Mouse (Mus musculus) liver, embryonic 11.5 days (tissue): ENCODE measurements around the gene Jagn1. TPM values are rescaled to one million over a fixed set of nuclear protein-coding genes. Genes with fewer than 3 reads are reported as not detected.

Experiments
- ATAC-seq: fragments of 200-750 bp; cut with Nextera tagmentation; replicated peaks from 2 replicates; pipeline ENCODE4 v1.8.0; 2017; ENCODE audit warnings: moderate number of reproducible peaks, mild to moderate bottlenecking, moderate TSS enrichment, moderate library complexity; ENCODE audit not compliant: low FRiP score
- DNase-seq: peaks from one replicate; pipeline ENCODE4 v3.0.0-alpha.2; 2017; ENCODE audit warnings: low spot score
- H3K27ac ChIP-seq: fragments of 300-500 bp; sonication (generic); 2 replicates; pipeline ENCODE4 v1.5.1; 2014; ENCODE audit warnings: mild to moderate bottlenecking, low read depth, low read length, control low read depth
- H3K27me3 ChIP-seq: fragments of 300-500 bp; sonication (generic); replicated peaks from 2 replicates; pipeline ENCODE4 v1.6.1; 2014; ENCODE audit warnings: low read length, mixed read lengths; ENCODE audit not compliant: control insufficient read depth, insufficient read depth
- H3K36me3 ChIP-seq: fragments of 300-500 bp; sonication (generic); 2 replicates; pipeline ENCODE4 v1.6.1; 2014; ENCODE audit warnings: mild to moderate bottlenecking, low read length, moderate library complexity, mixed read lengths; ENCODE audit not compliant: control insufficient read depth, insufficient read depth
- H3K4me1 ChIP-seq: fragments of 300-500 bp; sonication (generic); replicated peaks from 2 replicates; pipeline ENCODE4 v1.6.1; 2014; ENCODE audit warnings: low read length, mixed read lengths; ENCODE audit not compliant: control insufficient read depth, insufficient read depth
- H3K4me2 ChIP-seq: fragments of 300-500 bp; sonication (generic); 2 replicates; pipeline ENCODE4 v1.6.1; 2014; ENCODE audit warnings: mild to moderate bottlenecking, control low read depth, moderate library complexity
- H3K4me3 ChIP-seq: fragments of 300-500 bp; sonication (generic); 2 replicates; pipeline ENCODE4 v1.5.1; 2014; ENCODE audit warnings: low read depth, low read length, control low read depth
- H3K9ac ChIP-seq: fragments of 300-500 bp; sonication (generic); 2 replicates; pipeline ENCODE4 v1.6.1; 2014; ENCODE audit warnings: low read depth, low read length, control low read depth
- H3K9me3 ChIP-seq: fragments of 300-500 bp; sonication (generic); 2 replicates; pipeline ENCODE4 v1.6.1; 2016; ENCODE audit warnings: low read length, inconsistent platforms, mixed read lengths; ENCODE audit not compliant: control insufficient read depth
- WGBS: fragments of 180-500 bp; shearing (Covaris S2); extraction: QIAGEN DNeasy Blood & Tissue Kit; methylation state at CpG from one replicate; pipeline ENCODE4 v1.1.7; 2014; 5-methylcytosine and 5-hydroxymethylcytosine counted together
- polyA plus RNA-seq: library from polyadenylated mRNA; unstranded; fragments of >200 nt; fragmentation: Nextera tagmentation; extraction: Ambion mirVana; gene quantifications from 2 replicates; pipeline ENCODE4 v1.2.1, GENCODE M21; 2014

Jagn1 gene
- polyA plus RNA-seq, 1 experiment from 2014 or later: 72.1 TPM

GRCm38 (mm10) chr6:113406683-113407082 is 35.7 kb upstream of the Jagn1 start:
- DNase-seq: no peak
- no peak for ATAC-seq
- no peak overlapping the region for H3K27ac ChIP-seq
- no peaks in the 10 kb centered on the region for H3K27me3 ChIP-seq
- H3K4me1 ChIP-seq: no peaks in the 10 kb centered on the region
- H3K9me3 ChIP-seq: no peaks in the 10 kb centered on the region
- no peaks in the 10 kb centered on the region for H3K36me3 ChIP-seq
- no peak overlapping the region for H3K4me2 ChIP-seq
- WGBS: 80% methylated on average over 9 of the region's 9 CpGs
- no peak overlapping the region for H3K4me3 ChIP-seq
- H3K9ac ChIP-seq: no peak overlapping the region

- ATAC-seq (no peak), DNase-seq (no peak)
- H3K9me3 ChIP-seq: no peaks in the 10 kb centered on the region
- H3K27ac ChIP-seq: no peak overlapping the region
- no peaks in the 10 kb centered on the region for H3K27me3 ChIP-seq
- 75% methylated on average over 1 of the region's 1 CpGs for WGBS
- 0 out of 2 replicates have a peak, but pooled peaks cover 2% of the 10 kb centered on the region for H3K36me3 ChIP-seq
- no peak overlapping the region for H3K4me3 ChIP-seq
- H3K4me1 ChIP-seq: no peaks in the 10 kb centered on the region
- no peak overlapping the region for H3K4me2 ChIP-seq
- H3K9ac ChIP-seq: no peak overlapping the region
These were observed 32.4 kb upstream of the Jagn1 start for GRCm38 (mm10) chr6:113410001-113410400.

DNA sequence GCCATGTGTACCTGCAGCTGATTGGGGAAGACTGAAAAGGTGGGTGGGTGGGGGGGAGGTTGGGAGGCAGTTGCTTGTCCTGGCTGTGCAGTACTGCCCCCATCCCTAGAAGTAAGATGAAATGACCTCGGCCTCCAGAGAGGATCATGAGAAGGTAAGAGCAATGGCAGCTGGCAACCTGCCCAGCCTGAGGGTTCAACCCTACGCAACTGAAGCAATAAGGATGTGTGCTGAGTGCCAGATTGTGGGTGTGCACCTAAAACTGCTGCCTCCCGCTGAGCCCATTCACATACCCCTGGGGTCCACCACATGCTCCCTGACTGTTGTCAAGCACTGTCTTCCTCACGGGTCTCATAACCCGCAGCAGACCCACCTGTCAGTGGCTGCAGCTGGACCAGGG is 26.0 kb upstream of the Jagn1 start:
- Histone ChIP-seq H3K9ac (no peak overlapping the region), H3K9me3 (no peaks in the 10 kb centered on the region), H3K4me2 (no peak overlapping the region), H3K27ac (no peak overlapping the region), H3K4me3 (no peak overlapping the region), H3K4me1 (peaks cover 13% of the 10 kb centered on the region), H3K36me3 (peaks cover 2% of the 10 kb centered on the region; the same call in 1 of the 2 replicates), H3K27me3 (no peaks in the 10 kb centered on the region)
- 84% methylated on average over 5 of the region's 5 CpGs for WGBS
- ATAC-seq (no peak), DNase-seq (no peak)

- no peaks in the 10 kb centered on the region for H3K9me3 ChIP-seq
- peak overlapping the region; percentile 38; the same call in 1 of the 2 replicates for H3K27ac ChIP-seq
- peak overlapping the region; percentile 78 for H3K4me3 ChIP-seq
- H3K9ac ChIP-seq: peak overlapping the region; percentile 90
- H3K4me2 ChIP-seq: peak overlapping the region; percentile 99
- peak; percentile 59 for DNase-seq
- H3K4me1 ChIP-seq: peaks cover 13% of the 10 kb centered on the region
- no peaks in the 10 kb centered on the region; the same call in 1 of the 2 replicates for H3K36me3 ChIP-seq
- ATAC-seq: peak; percentile 65
- WGBS: 14% methylated on average over 16 of the region's 16 CpGs
- no peaks in the 10 kb centered on the region for H3K27me3 ChIP-seq
These were observed 23.7 kb upstream of the Jagn1 start for GRCm38 (mm10) chr6:113418441-113419198.

GRCm38 (mm10) chr6:113419199-113419587 is 23.2 kb upstream of the Jagn1 start, which contains the start of gene Rpusd3:
Gene Rpusd3 (minus strand): TSS chr6:113419340.
- Histone ChIP-seq H3K4me2 (peak within 1 kb of the TSS; percentile 99), H3K27ac (peak within 1 kb of the TSS; percentile 38; the same call in 1 of the 2 replicates), H3K9ac (peak within 1 kb of the TSS; percentile 90), H3K27me3 (no peaks in the 10 kb centered on the region), H3K4me1 (peaks cover 13% of the 10 kb centered on the region), H3K9me3 (no peaks in the 10 kb centered on the region), H3K4me3 (peak within 1 kb of the TSS; percentile 78), H3K36me3 (no peaks in the 10 kb centered on the region; the same call in 1 of the 2 replicates)
- DNase-seq (peak; percentile 90), ATAC-seq (peak; percentile 97)
- WGBS: under 1% methylated on average over 25 of the region's 25 CpGs

DNA sequence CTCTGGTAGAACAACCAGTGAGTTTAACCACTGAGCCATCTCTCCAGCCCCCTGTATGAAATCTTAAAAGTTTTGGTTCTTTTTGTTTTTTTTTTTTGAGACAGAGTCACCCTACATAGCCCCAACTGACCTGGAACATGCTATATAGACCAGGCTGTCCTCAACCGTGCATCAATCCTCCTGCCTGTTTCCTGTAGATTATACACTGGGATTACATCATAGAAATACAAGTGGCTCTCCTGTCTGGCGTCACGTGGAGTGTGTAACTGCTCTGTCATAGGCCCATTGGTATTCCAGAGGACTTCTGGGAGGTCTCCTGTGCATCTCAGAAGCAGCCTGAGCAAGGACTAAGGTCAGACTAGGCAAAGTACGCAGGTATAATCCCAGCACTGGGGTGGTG is 19.4 kb upstream of the Jagn1 start:
- H3K27ac ChIP-seq: no peak overlapping the region
- H3K36me3 ChIP-seq: no peaks in the 10 kb centered on the region
- no peak overlapping the region for H3K4me3 ChIP-seq
- no peak overlapping the region for H3K4me2 ChIP-seq
- no peaks in the 10 kb centered on the region for H3K27me3 ChIP-seq
- DNase-seq (no peak), ATAC-seq (no peak)
- no peaks in the 10 kb centered on the region for H3K9me3 ChIP-seq
- H3K9ac ChIP-seq: no peak overlapping the region
- peaks cover 6% of the 10 kb centered on the region for H3K4me1 ChIP-seq
- 45% methylated on average over 4 of the region's 4 CpGs for WGBS

DNA sequence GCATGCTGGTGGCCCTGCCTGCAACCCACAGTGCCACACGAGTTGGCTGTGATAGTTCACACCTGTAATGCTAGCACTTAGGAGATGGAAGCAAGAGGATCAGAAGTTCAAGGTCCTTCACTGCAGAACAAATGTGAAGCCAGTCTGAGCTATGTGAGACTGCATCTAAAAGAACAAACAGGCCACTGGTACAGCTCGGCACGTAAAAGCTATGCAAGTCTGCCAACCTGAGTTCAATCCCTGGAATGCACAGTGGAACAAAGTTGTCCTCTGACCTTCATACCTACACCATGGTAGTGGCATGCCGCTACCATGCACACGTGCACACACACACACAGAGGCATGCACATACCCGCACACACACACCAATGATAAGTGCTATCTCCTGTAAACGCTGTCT is 18.2 kb upstream of the Jagn1 start:
- DNase-seq (no peak), ATAC-seq (no peak)
- Histone ChIP-seq H3K4me3 (no peak overlapping the region), H3K36me3 (no peaks in the 10 kb centered on the region), H3K4me2 (no peak overlapping the region), H3K9me3 (no peaks in the 10 kb centered on the region), H3K4me1 (no peaks in the 10 kb centered on the region), H3K27ac (no peak overlapping the region), H3K9ac (no peak overlapping the region), H3K27me3 (no peaks in the 10 kb centered on the region)
- 72% methylated on average over 7 of the region's 7 CpGs for WGBS

DNA sequence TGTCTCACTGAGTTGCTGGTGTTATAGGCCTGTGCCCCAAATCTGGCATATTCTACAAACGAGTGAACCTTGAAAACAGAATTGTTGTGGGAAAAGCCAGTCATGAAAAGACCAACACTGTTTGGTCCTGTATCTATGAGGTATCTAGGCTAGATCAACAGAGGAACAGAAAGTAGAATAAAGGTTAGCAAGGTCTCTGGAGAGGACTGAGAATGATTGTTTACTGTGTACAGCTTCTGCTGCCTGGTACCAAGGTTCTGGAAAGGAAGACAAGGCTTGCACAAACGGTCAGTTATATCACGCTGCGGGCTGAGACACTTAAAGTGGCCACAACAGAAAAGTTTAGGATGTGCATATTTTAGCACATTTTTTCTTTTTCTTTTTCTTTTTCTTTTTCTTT is 15.7 kb upstream of the Jagn1 start:
- WGBS: 91% methylated on average over 4 of the region's 4 CpGs
- DNase-seq: no peak
- Histone ChIP-seq H3K27ac (no peak overlapping the region), H3K36me3 (no peaks in the 10 kb centered on the region), H3K4me1 (no peaks in the 10 kb centered on the region), H3K9ac (no peak overlapping the region), H3K4me2 (no peak overlapping the region), H3K4me3 (no peak overlapping the region), H3K27me3 (no peaks in the 10 kb centered on the region), H3K9me3 (no peaks in the 10 kb centered on the region)
- ATAC-seq: no peak

GRCm38 (mm10) chr6:113427397-113427796 is 15.0 kb upstream of the Jagn1 start:
- Histone ChIP-seq H3K27me3 (no peaks in the 10 kb centered on the region), H3K36me3 (no peaks in the 10 kb centered on the region), H3K9me3 (no peaks in the 10 kb centered on the region), H3K4me2 (no peak overlapping the region), H3K4me1 (no peaks in the 10 kb centered on the region), H3K9ac (no peak overlapping the region), H3K27ac (no peak overlapping the region), H3K4me3 (no peak overlapping the region)
- 64% methylated on average over 3 of the region's 3 CpGs for WGBS
- DNase-seq: no peak
- no peak for ATAC-seq
